Mouse (Mus musculus) spleen, adult 2 months (tissue): ENCODE data around the gene Fez2. TPM values are rescaled to one million over a fixed set of nuclear protein-coding genes. Genes with fewer than 3 reads are reported as not detected.

ENCODE experiments used
- DNase-seq, 2 experiments: peaks; one replicate each; pipeline versions ENCODE4 v3.0.0 to v3.0.0-alpha.2; 2012 to 2021; ENCODE audit warnings: low spot score in 2 of 2, low read depth in 1 of 2
- H3K27ac ChIP-seq: fragments of 200-500 bp; 2 replicates; pipeline ENCODE4 v1.5.1; 2012; ENCODE audit warnings: low read length, inconsistent platforms; ENCODE audit not compliant: insufficient read depth
- H3K27me3 ChIP-seq: fragments of 200-500 bp; 2 replicates; pipeline ENCODE4 v1.6.1; 2012; ENCODE audit warnings: mild to moderate bottlenecking, moderate library complexity, low read length, inconsistent platforms; ENCODE audit not compliant: control insufficient read depth, insufficient read depth
- H3K36me3 ChIP-seq: fragments of 200-500 bp; 2 replicates; pipeline ENCODE4 v1.6.1; 2012; ENCODE audit warnings: mild to moderate bottlenecking, low read length, inconsistent platforms; ENCODE audit not compliant: control insufficient read depth, insufficient read depth
- H3K4me1 ChIP-seq: fragments of 200-500 bp; 2 replicates; pipeline ENCODE4 v1.6.1; 2011; ENCODE audit warnings: inconsistent platforms; ENCODE audit not compliant: control insufficient read depth, insufficient read depth, insufficient read length
- H3K4me3 ChIP-seq: fragments of 200-500 bp; 2 replicates; pipeline ENCODE4 v1.5.1; 2011; ENCODE audit warnings: mild to moderate bottlenecking, inconsistent platforms; ENCODE audit not compliant: insufficient read depth, insufficient read length; ENCODE audit errors: extremely low read depth
- CTCF ChIP-seq: fragments of 200-500 bp; IDR thresholded peaks from 2 replicates; pipeline ENCODE4 v1.5.1; 2011; ENCODE audit warnings: mild to moderate bottlenecking, inconsistent platforms; ENCODE audit not compliant: insufficient read depth, insufficient read length, insufficient replicate concordance; ENCODE audit errors: extremely low read depth
- POLR2A ChIP-seq: fragments of 200-500 bp; IDR thresholded peaks from 2 replicates; pipeline ENCODE4 v1.6.1; 2011; ENCODE audit warnings: low read depth, low read length, inconsistent platforms
- WGBS: fragments of 180-500 bp; shearing (Covaris S2); methylation state at CpG from one replicate; pipeline ENCODE4 v1.1.7; 2018; 5-methylcytosine and 5-hydroxymethylcytosine counted together
- polyA plus RNA-seq: library from polyadenylated mRNA; depleted of rRNA; stranded (reverse); fragments of >200 nt; gene quantifications from 2 replicates; pipeline ENCODE4 v1.2.3, GENCODE M21; 2012; rRNA removed

Gene Fez2
- polyA plus RNA-seq, 1 experiment = 12.7 TPM

GRCm38 (mm10) chr17:78322369-78323335 lies 95.3 kb downstream of the Fez2 start:
- no peak for DNase-seq
- no peaks in the 10 kb centered on the region for H3K4me1 ChIP-seq
- H3K27ac ChIP-seq = no peak overlapping the region; the same call in 1 of the 2 replicates

GRCm38 (mm10) chr17:78321216-78321835 lies 96.6 kb downstream of the Fez2 start:
- no peaks in the 10 kb centered on the region for H3K36me3 ChIP-seq
- no peak overlapping the region for H3K27ac ChIP-seq
- DNase-seq = no peak
- TF ChIP-seq CTCF (no peak), POLR2A (no peak)
- H3K4me3 ChIP-seq = no peak overlapping the region
- no peaks in the 10 kb centered on the region for H3K27me3 ChIP-seq
- 87% methylated on average over 11 of the region's 11 CpGs for WGBS
- H3K4me1 ChIP-seq = no peaks in the 10 kb centered on the region

More at GRCm38 (mm10) chr17:78322369-78323335, 95.3 kb downstream of the Fez2 start:
- H3K27me3 ChIP-seq = no peaks in the 10 kb centered on the region
- no peaks in the 10 kb centered on the region for H3K36me3 ChIP-seq
- no peak overlapping the region for H3K4me3 ChIP-seq
- WGBS = 85% methylated on average over 18 of the region's 18 CpGs
- TF ChIP-seq CTCF = no peak
- TF ChIP-seq POLR2A = no peak

Other genes with a start within 250 kb of the Fez2 start
- gene Crim1, start 217.9 kb downstream of the Fez2 start, polyA plus RNA-seq = 19.3 and 20.5 TPM in 2 replicates
- gene Vit, start 89.9 kb upstream of the Fez2 start, polyA plus RNA-seq = 0.02 and 0.14 TPM in 2 replicates